Mouse (Mus musculus): ENCODE measurements at regions not wholly inside any gene's neighbourhood (a gene's known extent, or its start where the extent isn't known, plus 50 kb on each side); places are given as distances from the start of the nearest gene placed in this dataset.
"Not testable (repeated sequence)": the region's sequence is repeated elsewhere in the genome, so short reads cannot be mapped to it uniquely, and the experiment has no call there.

DNA sequence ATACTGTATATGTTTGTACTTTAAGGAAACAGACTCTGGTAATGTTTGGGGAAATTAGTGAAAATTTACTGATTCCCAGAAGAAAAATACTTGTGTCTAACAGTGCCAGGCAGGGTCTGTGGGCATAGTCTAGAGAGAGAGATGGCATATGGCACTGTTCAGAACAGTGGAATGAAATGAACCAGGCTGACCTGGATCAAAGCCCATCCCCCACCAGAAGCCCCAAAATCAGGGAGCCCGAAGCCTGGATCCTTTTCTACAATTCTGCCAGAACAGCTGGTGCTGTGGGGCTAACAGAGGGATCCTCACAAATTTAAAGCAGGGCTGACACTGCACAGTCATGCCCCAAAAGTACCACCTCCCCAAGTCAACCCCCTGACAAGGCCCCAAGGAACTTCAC, 131.1 kb upstream of the Ppp2r2d start:
- H3K9me3 ChIP-seq (replicated peaks; ENCODE audit: control insufficient read depth, low read length, poor library complexity, severe bottlenecking), result no peaks in the 10 kb centered on the region
- H3K4me3 ChIP-seq (ENCODE audit: low read depth, low read length), result no peak overlapping the region
- no peak for ATAC-seq
- no peak overlapping the region for H3K4me2 ChIP-seq (ENCODE audit: low read length)
- H3K4me1 ChIP-seq (ENCODE audit: control insufficient read depth, insufficient read depth, low read length), result no peaks in the 10 kb centered on the region
- H3K36me3 ChIP-seq (ENCODE audit: control insufficient read depth, insufficient read depth, low read length), result no peaks in the 10 kb centered on the region
- no peak overlapping the region for H3K9ac ChIP-seq (ENCODE audit: low read depth, low read length)
- H3K27ac ChIP-seq (ENCODE audit: low read length), result no peak overlapping the region
- H3K27me3 ChIP-seq (ENCODE audit: control insufficient read depth, insufficient read depth, low read depth, low read length), result no peaks in the 10 kb centered on the region
- WGBS, result 64% methylated on average over 1 of the region's 1 CpGs

DNA sequence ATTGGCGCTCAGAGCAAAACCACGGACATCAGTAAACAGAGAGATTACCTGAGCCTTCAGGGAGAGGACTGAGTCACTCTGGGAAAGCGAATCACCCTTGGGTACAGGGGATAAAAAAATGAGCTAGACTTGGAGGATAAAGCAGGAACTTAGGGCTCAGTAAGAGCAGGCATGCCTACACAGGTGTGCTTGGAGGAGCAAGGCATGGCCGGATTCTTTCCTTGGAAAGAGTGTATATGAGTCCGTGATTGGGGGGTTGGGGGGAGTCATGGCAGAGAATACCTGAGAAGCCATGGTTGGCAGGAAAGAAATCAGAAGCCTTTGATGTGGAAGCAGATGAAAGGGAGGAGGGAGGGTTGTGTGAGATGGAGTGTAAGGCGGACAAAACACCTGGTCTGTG, 137.5 kb upstream of the Ppp2r2d start:
- H3K4me1 ChIP-seq (ENCODE audit: control insufficient read depth, insufficient read depth, low read length), result no peaks in the 10 kb centered on the region
- no peak overlapping the region for H3K4me3 ChIP-seq (ENCODE audit: low read depth, low read length)
- H3K9me3 ChIP-seq (replicated peaks; ENCODE audit: control insufficient read depth, low read length, poor library complexity, severe bottlenecking), result no peaks in the 10 kb centered on the region
- no peaks in the 10 kb centered on the region for H3K27me3 ChIP-seq (ENCODE audit: control insufficient read depth, insufficient read depth, low read depth, low read length)
- no peak overlapping the region for H3K27ac ChIP-seq (ENCODE audit: low read length)
- 79% methylated on average over 6 of the region's 6 CpGs for whole genome bisulfite sequencing
- no peak overlapping the region for H3K9ac ChIP-seq (ENCODE audit: low read depth, low read length)
- no peak for ATAC-seq
- no peaks in the 10 kb centered on the region for H3K36me3 ChIP-seq (ENCODE audit: control insufficient read depth, insufficient read depth, low read length)
- no peak overlapping the region for H3K4me2 ChIP-seq (ENCODE audit: low read length)

DNA sequence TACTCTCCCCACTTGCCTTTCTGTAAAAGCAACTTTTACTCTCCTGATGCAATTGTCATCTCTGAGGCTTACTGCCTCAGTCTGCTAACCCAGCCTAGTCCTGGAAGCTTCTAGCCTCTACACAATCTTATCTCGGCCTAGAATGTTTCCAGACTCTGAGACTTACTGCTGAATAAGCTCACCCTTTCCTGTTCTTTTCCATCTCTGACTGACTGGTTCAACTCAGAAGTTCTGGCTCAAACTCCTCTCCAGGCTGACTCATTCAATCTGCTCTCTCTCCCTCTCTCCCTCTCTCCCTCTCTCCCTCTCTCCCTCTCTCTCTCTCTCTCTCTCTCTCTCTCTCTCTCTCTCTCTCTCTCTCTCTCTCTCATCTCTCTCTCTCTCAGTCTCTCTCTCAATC, 146.3 kb upstream of the Ppp2r2d start:
- not testable (repeated sequence) for ATAC-seq; H3K36me3 ChIP-seq (ENCODE audit: control insufficient read depth, insufficient read depth, low read length)
- 86% methylated on average over 1 of the region's 1 CpGs for WGBS

DNA sequence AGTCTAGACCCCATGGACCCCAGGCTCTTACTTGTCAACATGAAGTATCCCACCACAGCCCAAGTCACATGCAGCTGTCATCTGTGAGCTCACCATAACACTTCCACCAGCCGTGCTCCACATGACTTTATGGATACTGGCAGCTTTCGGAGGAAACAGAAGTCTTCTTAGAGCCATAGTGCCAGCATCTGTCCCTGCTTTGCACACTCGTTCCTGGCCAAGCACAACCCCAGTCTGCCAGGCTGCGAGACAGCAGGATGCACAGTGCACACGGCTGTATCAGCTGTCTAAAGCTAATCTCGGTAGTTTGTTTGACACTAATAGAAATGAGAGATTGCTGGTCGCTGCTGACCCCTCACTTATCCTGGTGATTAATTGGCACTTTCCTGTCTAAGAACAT, 163.7 kb upstream of the Ppp2r2d start:
- no peaks in the 10 kb centered on the region; the same call in 1 of the 2 replicates for H3K4me1 ChIP-seq (ENCODE audit: control insufficient read depth, insufficient read depth, low read length)
- no peak overlapping the region for H3K4me2 ChIP-seq (ENCODE audit: low read length)
- no peak overlapping the region for H3K4me3 ChIP-seq (ENCODE audit: low read depth, low read length)
- H3K27me3 ChIP-seq (ENCODE audit: control insufficient read depth, insufficient read depth, low read depth, low read length), result no peaks in the 10 kb centered on the region
- 80% methylated on average over 7 of the region's 7 CpGs for WGBS
- ATAC-seq, result no peak
- H3K9ac ChIP-seq (ENCODE audit: low read depth, low read length), result no peak overlapping the region
- H3K27ac ChIP-seq (ENCODE audit: low read length), result no peak overlapping the region
- H3K36me3 ChIP-seq (ENCODE audit: control insufficient read depth, insufficient read depth, low read length), result no peaks in the 10 kb centered on the region
- no peaks in the 10 kb centered on the region for H3K9me3 ChIP-seq (replicated peaks; ENCODE audit: control insufficient read depth, low read length, poor library complexity, severe bottlenecking)

More for the DNA sequence above, 146.3 kb upstream of the Ppp2r2d start:
- not testable (repeated sequence) for H3K27me3 ChIP-seq (ENCODE audit: control insufficient read depth, insufficient read depth, low read depth, low read length); H3K9ac ChIP-seq (ENCODE audit: low read depth, low read length); H3K4me3 ChIP-seq (ENCODE audit: low read depth, low read length); H3K9me3 ChIP-seq (replicated peaks; ENCODE audit: control insufficient read depth, low read length, poor library complexity, severe bottlenecking); H3K27ac ChIP-seq (ENCODE audit: low read length); H3K4me2 ChIP-seq (ENCODE audit: low read length); H3K4me1 ChIP-seq (ENCODE audit: control insufficient read depth, insufficient read depth, low read length)

DNA sequence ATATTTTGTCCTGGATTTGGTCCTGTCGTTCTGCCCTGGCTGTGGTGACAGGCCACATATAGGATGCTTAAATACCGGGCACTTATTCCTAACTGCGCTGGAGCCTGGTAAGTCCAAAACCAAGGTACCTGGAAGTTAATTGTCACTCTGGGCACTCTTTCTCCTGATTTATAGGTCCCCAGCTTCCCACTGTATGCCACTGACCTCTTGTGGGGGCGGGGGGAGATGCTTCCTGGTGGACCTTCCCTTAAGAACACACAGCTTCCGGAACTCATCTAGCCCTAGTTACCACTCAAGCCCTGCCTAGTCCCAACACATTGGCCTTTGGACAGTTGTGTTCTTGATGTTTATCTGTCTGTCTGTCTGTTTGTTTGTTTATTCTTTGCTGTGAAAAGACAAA, 165.3 kb upstream of the Ppp2r2d start:
- Histone ChIP-seq H3K27me3 (ENCODE audit: control insufficient read depth, insufficient read depth, low read depth, low read length) (no peaks in the 10 kb centered on the region), H3K27ac (ENCODE audit: low read length) (no peak overlapping the region), H3K4me1 (ENCODE audit: control insufficient read depth, insufficient read depth, low read length) (no peaks in the 10 kb centered on the region; the same call in 1 of the 2 replicates), H3K36me3 (ENCODE audit: control insufficient read depth, insufficient read depth, low read length) (no peaks in the 10 kb centered on the region), H3K4me2 (ENCODE audit: low read length) (no peak overlapping the region), H3K4me3 (ENCODE audit: low read depth, low read length) (no peak overlapping the region), H3K9me3 (replicated peaks; ENCODE audit: control insufficient read depth, low read length, poor library complexity, severe bottlenecking) (no peaks in the 10 kb centered on the region), H3K9ac (ENCODE audit: low read depth, low read length) (no peak overlapping the region)
- 84% methylated on average over 5 of the region's 5 CpGs for WGBS
- ATAC-seq, result no peak

DNA sequence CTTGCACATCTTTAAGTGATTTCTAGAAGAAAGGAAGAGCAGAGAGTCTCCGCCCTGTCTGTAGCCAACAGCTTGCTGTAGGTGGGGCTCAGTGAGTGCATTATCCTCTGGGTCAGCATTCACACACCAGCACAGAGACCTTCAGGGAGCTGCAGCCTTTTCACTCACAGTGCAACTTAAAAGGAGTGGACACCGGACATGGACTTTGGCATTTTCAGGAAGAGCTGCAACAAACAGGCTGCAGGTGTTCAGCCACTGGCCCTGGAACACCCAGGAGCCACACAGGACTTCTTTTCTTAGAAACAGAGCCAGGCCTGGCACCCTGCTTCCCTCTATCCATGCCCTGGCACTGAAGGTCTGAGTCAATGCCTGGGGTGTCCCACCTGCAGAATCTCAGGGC, 166.3 kb upstream of the Ppp2r2d start:
- H3K4me1 ChIP-seq (ENCODE audit: control insufficient read depth, insufficient read depth, low read length), result no peaks in the 10 kb centered on the region; the same call in 1 of the 2 replicates
- no peak for ATAC-seq
- no peaks in the 10 kb centered on the region for H3K36me3 ChIP-seq (ENCODE audit: control insufficient read depth, insufficient read depth, low read length)
- WGBS, result 78% methylated on average over 2 of the region's 2 CpGs
- no peaks in the 10 kb centered on the region for H3K9me3 ChIP-seq (replicated peaks; ENCODE audit: control insufficient read depth, low read length, poor library complexity, severe bottlenecking)
- no peak overlapping the region for H3K9ac ChIP-seq (ENCODE audit: low read depth, low read length)
- no peak overlapping the region for H3K4me3 ChIP-seq (ENCODE audit: low read depth, low read length)
- no peaks in the 10 kb centered on the region for H3K27me3 ChIP-seq (ENCODE audit: control insufficient read depth, insufficient read depth, low read depth, low read length)
- H3K4me2 ChIP-seq (ENCODE audit: low read length), result no peak overlapping the region
- no peak overlapping the region for H3K27ac ChIP-seq (ENCODE audit: low read length)

DNA sequence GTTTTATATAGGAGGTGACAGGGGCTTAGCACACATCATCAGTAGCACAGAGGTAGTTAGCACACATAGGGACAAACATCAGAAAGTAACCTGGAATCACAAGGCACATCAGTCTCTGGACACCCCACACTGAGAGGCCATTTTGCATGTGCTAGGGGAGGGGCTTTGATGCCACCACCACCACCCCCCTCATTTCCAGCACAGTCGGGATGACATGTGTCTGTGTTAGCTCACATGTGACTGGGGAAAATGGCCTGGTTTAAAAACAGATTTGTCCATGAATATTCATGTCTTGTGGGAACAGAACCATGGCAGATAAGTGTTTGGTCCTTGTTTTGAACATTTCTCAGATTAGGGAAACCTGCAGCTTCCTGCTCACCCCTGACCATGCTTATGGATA, 172.9 kb upstream of the Ppp2r2d start:
- Histone ChIP-seq H3K27me3 (ENCODE audit: control insufficient read depth, insufficient read depth, low read depth, low read length) (no peaks in the 10 kb centered on the region), H3K4me1 (ENCODE audit: control insufficient read depth, insufficient read depth, low read length) (peaks cover 7% of the 10 kb centered on the region; the same call in 1 of the 2 replicates), H3K27ac (ENCODE audit: low read length) (no peak overlapping the region), H3K36me3 (ENCODE audit: control insufficient read depth, insufficient read depth, low read length) (no peaks in the 10 kb centered on the region), H3K4me2 (ENCODE audit: low read length) (no peak overlapping the region), H3K4me3 (ENCODE audit: low read depth, low read length) (no peak overlapping the region), H3K9me3 (replicated peaks; ENCODE audit: control insufficient read depth, low read length, poor library complexity, severe bottlenecking) (no peaks in the 10 kb centered on the region), H3K9ac (ENCODE audit: low read depth, low read length) (no peak overlapping the region)
- WGBS, result 11% methylated on average over 1 of the region's 1 CpGs
- ATAC-seq, result no peak

DNA sequence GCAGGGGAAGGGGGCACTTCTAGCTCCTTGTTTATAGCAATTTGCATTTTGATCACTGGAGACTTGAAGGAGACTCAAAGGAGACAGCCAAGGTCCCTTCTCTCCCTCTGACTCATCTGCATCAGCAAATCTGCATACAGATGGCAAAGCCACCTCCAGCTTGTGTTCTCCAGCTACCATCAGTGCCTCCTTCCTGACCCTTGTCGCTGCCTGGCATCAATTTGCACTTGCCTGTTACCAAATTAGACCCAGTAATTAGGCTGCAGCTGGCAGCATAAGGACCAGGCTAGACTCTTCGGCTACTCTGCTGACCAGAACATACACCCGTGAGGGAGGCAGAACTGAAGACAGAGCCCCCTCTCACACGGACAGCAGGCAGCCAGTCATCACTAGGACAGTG, 177.5 kb upstream of the Ppp2r2d start:
- H3K4me1 ChIP-seq (ENCODE audit: control insufficient read depth, insufficient read depth, low read length), result peaks cover 7% of the 10 kb centered on the region; the same call in 1 of the 2 replicates
- no peak overlapping the region for H3K4me2 ChIP-seq (ENCODE audit: low read length)
- H3K27me3 ChIP-seq (ENCODE audit: control insufficient read depth, insufficient read depth, low read depth, low read length), result no peaks in the 10 kb centered on the region
- ATAC-seq, result no peak
- no peak overlapping the region for H3K4me3 ChIP-seq (ENCODE audit: low read depth, low read length)
- no peaks in the 10 kb centered on the region for H3K36me3 ChIP-seq (ENCODE audit: control insufficient read depth, insufficient read depth, low read length)
- WGBS, result 36% methylated on average over 4 of the region's 4 CpGs
- no peaks in the 10 kb centered on the region for H3K9me3 ChIP-seq (replicated peaks; ENCODE audit: control insufficient read depth, low read length, poor library complexity, severe bottlenecking)
- no peak overlapping the region for H3K9ac ChIP-seq (ENCODE audit: low read depth, low read length)
- H3K27ac ChIP-seq (ENCODE audit: low read length), result no peak overlapping the region

DNA sequence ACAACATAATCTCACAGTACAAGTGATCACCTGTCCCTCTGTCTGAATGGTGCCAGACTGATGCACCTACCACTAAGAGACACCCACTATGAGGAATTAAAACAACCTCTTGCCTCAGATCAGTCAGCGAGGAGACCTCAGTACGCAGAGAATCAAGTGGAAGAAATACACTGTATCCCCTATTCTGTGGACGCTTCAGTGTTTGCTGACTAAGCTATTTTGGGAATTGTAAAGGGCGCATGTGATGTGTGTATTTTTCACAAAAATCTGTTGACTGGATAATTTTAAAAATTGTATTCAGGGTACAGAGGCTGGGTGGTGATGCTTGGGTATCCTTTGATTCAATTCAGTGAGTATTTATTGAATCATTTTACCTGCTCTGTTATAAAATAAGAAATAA, 185.8 kb upstream of the Ppp2r2d start:
- Histone ChIP-seq H3K27ac (ENCODE audit: low read length) (no peak overlapping the region), H3K9ac (ENCODE audit: low read depth, low read length) (no peak overlapping the region), H3K9me3 (replicated peaks; ENCODE audit: control insufficient read depth, low read length, poor library complexity, severe bottlenecking) (no peaks in the 10 kb centered on the region), H3K4me1 (ENCODE audit: control insufficient read depth, insufficient read depth, low read length) (no peaks in the 10 kb centered on the region), H3K36me3 (ENCODE audit: control insufficient read depth, insufficient read depth, low read length) (no peaks in the 10 kb centered on the region), H3K4me3 (ENCODE audit: low read depth, low read length) (no peak overlapping the region), H3K4me2 (ENCODE audit: low read length) (no peak overlapping the region), H3K27me3 (ENCODE audit: control insufficient read depth, insufficient read depth, low read depth, low read length) (no peaks in the 10 kb centered on the region)
- ATAC-seq, result no peak
- 81% methylated on average over 4 of the region's 4 CpGs for WGBS

DNA sequence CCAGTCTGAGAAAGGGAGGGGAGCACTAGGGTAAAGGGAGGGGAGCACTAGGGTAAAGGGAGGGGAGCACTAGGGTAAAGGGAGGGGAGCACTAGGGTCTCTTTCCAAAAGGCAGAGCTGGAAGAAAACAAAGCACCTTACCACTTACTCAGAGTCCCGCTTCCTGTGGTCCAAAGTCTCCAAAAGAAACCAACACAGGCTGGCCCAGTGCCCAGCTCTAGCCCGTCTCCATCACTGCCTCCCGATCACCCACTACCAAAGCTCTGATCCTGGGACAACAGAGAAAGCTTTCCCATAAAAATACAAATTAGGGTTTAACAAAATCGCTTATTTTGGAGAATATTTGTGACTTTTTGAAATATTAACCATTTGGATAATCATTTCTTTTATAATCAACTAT, 188.4 kb upstream of the Ppp2r2d start:
- WGBS, result 79% methylated on average over 4 of the region's 4 CpGs
- peaks cover under 1% of the 10 kb centered on the region for H3K9me3 ChIP-seq (replicated peaks; ENCODE audit: control insufficient read depth, low read length, poor library complexity, severe bottlenecking)
- H3K4me1 ChIP-seq (ENCODE audit: control insufficient read depth, insufficient read depth, low read length), result no peaks in the 10 kb centered on the region
- no peak for ATAC-seq
- H3K36me3 ChIP-seq (ENCODE audit: control insufficient read depth, insufficient read depth, low read length), result no peaks in the 10 kb centered on the region
- no peak overlapping the region for H3K27ac ChIP-seq (ENCODE audit: low read length)
- H3K27me3 ChIP-seq (ENCODE audit: control insufficient read depth, insufficient read depth, low read depth, low read length), result no peaks in the 10 kb centered on the region
- H3K4me3 ChIP-seq (ENCODE audit: low read depth, low read length), result no peak overlapping the region
- H3K9ac ChIP-seq (ENCODE audit: low read depth, low read length), result no peak overlapping the region
- no peak overlapping the region for H3K4me2 ChIP-seq (ENCODE audit: low read length)

All from midbrain, embryonic 16.5 days (tissue).